Mouse (Mus musculus): Measurements from ENCODE around the gene Mtx1. TPM values are rescaled to one million over a fixed set of nuclear protein-coding genes. Genes with fewer than 3 reads are reported as not detected.

Gene Mtx1
- 70.3 and 70.9 TPM in 2 replicates for polyA plus RNA-seq (2012; rRNA removed)

GRCm38 (mm10) chr3:89226900-89227299 is at the start of gene Mtx1:
TSS of gene Mtx1 (minus strand) at chr3:89227088.

GRCm38 (mm10) chr3:89270051-89270755 is 43.3 kb upstream of the Mtx1 start, which contains the start of gene Slc50a1:
TSS of gene Slc50a1 (minus strand) at chr3:89270570.

GRCm38 (mm10) chr3:89259076-89259475 is 32.2 kb upstream of the Mtx1 start, which contains the start of gene Dpm3:
TSS of gene Dpm3 (plus strand) at chr3:89259358.

GRCm38 (mm10) chr3:89246261-89247100 is 19.6 kb upstream of the Mtx1 start, which contains the start of gene Trim46:
TSS of gene Trim46 (minus strand) at chr3:89246309.

GRCm38 (mm10) chr3:89245688-89246171 is 18.8 kb upstream of the Mtx1 start, which contains the start of gene Krtcap2:
TSS of gene Krtcap2 (plus strand) at chr3:89245966.

GRCm38 (mm10) chr3:89228836-89229235 is 1.9 kb upstream of the Mtx1 start, which contains the start of gene Muc1:
TSS of gene Muc1 (plus strand) at chr3:89229057.

GRCm38 (mm10) chr3:89214681-89215411 is 12.0 kb downstream of the Mtx1 start, which contains the start of gene Thbs3:
TSS of gene Thbs3 (plus strand) at chr3:89215180.

GRCm38 (mm10) chr3:89202253-89203141 is 24.4 kb downstream of the Mtx1 start, which contains the start of gene Gba:
TSS of gene Gba (plus strand) at chr3:89202928.

GRCm38 (mm10) chr3:89183058-89183958 is 43.6 kb downstream of the Mtx1 start, which contains the start of gene Fam189b:
TSS of gene Fam189b (plus strand) at chr3:89183143.

GRCm38 (mm10) chr3:89177242-89178106 is 49.4 kb downstream of the Mtx1 start, which contains the start of gene Scamp3:
TSS of gene Scamp3 (plus strand) at chr3:89177473.

GRCm38 (mm10) chr3:89164506-89165267 is 62.2 kb downstream of the Mtx1 start, which contains the start of gene Clk2:
TSS of gene Clk2 (plus strand) at chr3:89164795.

GRCm38 (mm10) chr3:89159616-89160344 is 67.1 kb downstream of the Mtx1 start, which contains the start of gene Hcn3:
TSS of gene Hcn3 (minus strand) at chr3:89160196.

Other genes starting within 250 kb of the Mtx1 start
- 3.9 and 4.8 TPM in 2 replicates for gene Rusc1, start 133.8 kb downstream of the Mtx1 start, polyA plus RNA-seq (2012; rRNA removed)
- not detected in 2 replicates for gene Gm43738, start 126.0 kb downstream of the Mtx1 start, polyA plus RNA-seq (2012; rRNA removed)
- gene Fdps, start 125.1 kb downstream of the Mtx1 start, polyA plus RNA-seq (2012; rRNA removed) = 280 and 373 TPM in 2 replicates
- 90.2 and 91.0 TPM in 2 replicates for gene Pklr, start 90.9 kb downstream of the Mtx1 start, polyA plus RNA-seq (2012; rRNA removed)
- gene Hcn3, start 66.9 kb downstream of the Mtx1 start, polyA plus RNA-seq (2012; rRNA removed) = 0.14 and 0.19 TPM in 2 replicates
- 25.1 and 31.8 TPM in 2 replicates for gene Clk2, start 62.3 kb downstream of the Mtx1 start, polyA plus RNA-seq (2012; rRNA removed)
- 35.6 and 37.9 TPM in 2 replicates for gene Scamp3, start 49.6 kb downstream of the Mtx1 start, polyA plus RNA-seq (2012; rRNA removed)
- 3.0 and 3.4 TPM in 2 replicates for gene Fam189b, start 43.9 kb downstream of the Mtx1 start, polyA plus RNA-seq (2012; rRNA removed)
- gene Gba, start 24.2 kb downstream of the Mtx1 start, polyA plus RNA-seq (2012; rRNA removed) = 23.4 and 23.5 TPM in 2 replicates
- 2.4 and 2.5 TPM in 2 replicates for gene Thbs3, start 11.9 kb downstream of the Mtx1 start, polyA plus RNA-seq (2012; rRNA removed)
- 0.36 and 0.37 TPM in 2 replicates for gene Muc1, start 2.0 kb upstream of the Mtx1 start, polyA plus RNA-seq (2012; rRNA removed)
- 44.5 and 46.2 TPM in 2 replicates for gene Krtcap2, start 18.9 kb upstream of the Mtx1 start, polyA plus RNA-seq (2012; rRNA removed)
- gene Trim46, start 19.2 kb upstream of the Mtx1 start, polyA plus RNA-seq (2012; rRNA removed) = 0.49 and 0.55 TPM in 2 replicates
- gene Dpm3, start 32.3 kb upstream of the Mtx1 start, polyA plus RNA-seq (2012; rRNA removed) = 129 and 153 TPM in 2 replicates
- gene Slc50a1, start 43.5 kb upstream of the Mtx1 start, polyA plus RNA-seq (2012; rRNA removed) = 25.2 and 26.5 TPM in 2 replicates
- 25.1 and 26.2 TPM in 2 replicates for gene Efna1, start 54.1 kb upstream of the Mtx1 start, polyA plus RNA-seq (2012; rRNA removed)
- 0.40 and 0.77 TPM in 2 replicates for gene Efna3, start 95.9 kb upstream of the Mtx1 start, polyA plus RNA-seq (2012; rRNA removed)
- 0.73 and 1.3 TPM in 2 replicates for gene Efna4, start 110.9 kb upstream of the Mtx1 start, polyA plus RNA-seq (2012; rRNA removed)
- gene Adam15, start 122.9 kb upstream of the Mtx1 start, polyA plus RNA-seq (2012; rRNA removed) = 8.5 and 9.7 TPM in 2 replicates
- gene Dcst2, start 134.9 kb upstream of the Mtx1 start, polyA plus RNA-seq (2012; rRNA removed) = 0.02 and 0.05 TPM in 2 replicates
- gene Dcst1, start 138.2 kb upstream of the Mtx1 start, polyA plus RNA-seq (2012; rRNA removed) = 0.10 and 0.13 TPM in 2 replicates
- 16.5 and 20.0 TPM in 2 replicates for gene Zbtb7b, start 167.7 kb upstream of the Mtx1 start, polyA plus RNA-seq (2012; rRNA removed)
- gene Lenep, start 175.7 kb upstream of the Mtx1 start, polyA plus RNA-seq (2012; rRNA removed) = 0.32 and 0.68 TPM in 2 replicates
- gene Flad1, start 184.8 kb upstream of the Mtx1 start, polyA plus RNA-seq (2012; rRNA removed) = 16.3 TPM in 2 replicates
- 76.7 and 83.7 TPM in 2 replicates for gene Cks1b, start 191.3 kb upstream of the Mtx1 start, polyA plus RNA-seq (2012; rRNA removed)
- gene Shc1, start 191.4 kb upstream of the Mtx1 start, polyA plus RNA-seq (2012; rRNA removed) = 34.4 and 35.9 TPM in 2 replicates
- gene Pygo2, start 203.1 kb upstream of the Mtx1 start, polyA plus RNA-seq (2012; rRNA removed) = 14.6 and 14.8 TPM in 2 replicates
- gene Pbxip1, start 209.6 kb upstream of the Mtx1 start, polyA plus RNA-seq (2012; rRNA removed) = 6.9 and 8.0 TPM in 2 replicates
- 51.8 and 73.8 TPM in 2 replicates for gene Pmvk, start 227.5 kb upstream of the Mtx1 start, polyA plus RNA-seq (2012; rRNA removed)

Data from liver, embryonic 18 days (tissue).